Mouse (Mus musculus) heart, adult 2 months (tissue): ENCODE measurements around the gene Tpgs1.

ENCODE experiments used
- CTCF ChIP-seq: fragments of 200-600 bp; IDR thresholded peaks from 2 replicates; pipeline ENCODE4 v1.8.1; 2022; ENCODE audit warnings: antibody characterized with exemption, mild to moderate bottlenecking, moderate library complexity
- EP300 ChIP-seq: fragments of 200-500 bp; IDR thresholded peaks from 2 replicates; pipeline ENCODE4 v1.6.1; 2011; ENCODE audit warnings: low read depth, low read length, control low read depth; ENCODE audit not compliant: insufficient read depth

DNA sequence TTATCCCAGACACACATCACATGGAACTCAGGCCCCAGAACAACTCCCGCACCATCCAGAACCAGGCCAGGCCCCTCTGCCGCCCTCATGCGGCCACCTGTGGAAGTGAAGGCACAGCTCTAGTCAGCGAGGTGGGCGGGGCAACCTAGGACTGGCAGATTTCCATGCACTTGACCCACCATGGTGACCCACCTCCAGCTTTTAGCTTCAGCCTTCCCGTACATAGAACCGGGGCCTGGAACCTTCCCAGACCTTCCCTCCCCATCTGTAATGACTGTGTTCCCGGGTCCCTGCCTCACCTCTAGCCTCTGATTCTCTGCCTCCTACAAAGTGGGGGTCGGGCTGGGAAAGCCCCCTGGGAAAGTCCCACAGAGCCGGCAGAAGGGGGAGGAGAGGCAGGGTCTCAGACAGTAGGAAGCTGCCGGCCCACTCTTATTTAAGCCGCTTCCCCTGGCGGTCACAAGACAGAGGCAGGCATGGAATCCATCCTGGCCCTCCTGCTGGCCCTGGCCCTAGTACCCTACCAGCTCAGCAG lies 5.0 kb upstream of the Tpgs1 start, which contains the start of gene Madcam1:
- TF ChIP-seq CTCF (peak; percentile 95), EP300 (no peak)
